Mouse (Mus musculus): Measurements from ENCODE around the gene Rgma. TPM values are rescaled to one million over a fixed set of nuclear protein-coding genes. Genes with fewer than 3 reads are reported as not detected.

Gene Rgma
- polyA plus RNA-seq, 1 experiment from 2014 or later = 38.6 TPM

DNA sequence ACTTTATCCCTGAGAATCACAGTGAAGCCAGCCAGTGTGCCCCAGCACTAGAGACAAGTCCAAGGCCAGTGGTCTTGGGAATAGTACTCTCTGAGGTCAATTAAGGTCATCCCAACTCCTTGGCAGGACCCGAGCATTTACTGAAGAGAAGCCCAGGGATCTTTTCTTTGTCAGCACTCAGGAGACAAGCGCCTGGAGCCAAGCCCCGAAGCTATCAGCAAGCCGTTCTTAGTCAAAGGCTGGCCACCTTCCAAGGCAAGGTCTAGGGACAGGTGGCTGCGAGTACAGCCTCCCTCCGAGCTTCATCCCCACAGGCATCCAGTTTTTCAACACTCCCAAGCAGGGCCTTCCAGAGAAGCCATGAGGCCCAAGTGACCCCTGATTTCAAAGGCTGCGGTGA is 40.4 kb upstream of the Rgma start:
- H3K9me3 ChIP-seq (replicated peaks; ENCODE audit: control insufficient read depth, low read length, poor library complexity, severe bottlenecking) = no peaks in the 10 kb centered on the region
- peaks cover 5% of the 10 kb centered on the region; the same call in 1 of the 2 replicates for H3K4me1 ChIP-seq (ENCODE audit: control insufficient read depth, insufficient read depth, low read length)
- no peaks in the 10 kb centered on the region for H3K36me3 ChIP-seq (ENCODE audit: control insufficient read depth, insufficient read depth, low read length)
- no peak for ATAC-seq
- H3K4me2 ChIP-seq (ENCODE audit: low read length) = no peak overlapping the region
- no peak overlapping the region for H3K9ac ChIP-seq (ENCODE audit: low read depth, low read length)
- no peaks in the 10 kb centered on the region for H3K27me3 ChIP-seq (ENCODE audit: control insufficient read depth, insufficient read depth, low read depth, low read length)
- 56% methylated on average over 7 of the region's 7 CpGs for WGBS
- H3K4me3 ChIP-seq (ENCODE audit: low read depth, low read length) = no peak overlapping the region
- H3K27ac ChIP-seq (ENCODE audit: low read length) = peak overlapping the region; percentile 5; the same call in 1 of the 2 replicates

DNA sequence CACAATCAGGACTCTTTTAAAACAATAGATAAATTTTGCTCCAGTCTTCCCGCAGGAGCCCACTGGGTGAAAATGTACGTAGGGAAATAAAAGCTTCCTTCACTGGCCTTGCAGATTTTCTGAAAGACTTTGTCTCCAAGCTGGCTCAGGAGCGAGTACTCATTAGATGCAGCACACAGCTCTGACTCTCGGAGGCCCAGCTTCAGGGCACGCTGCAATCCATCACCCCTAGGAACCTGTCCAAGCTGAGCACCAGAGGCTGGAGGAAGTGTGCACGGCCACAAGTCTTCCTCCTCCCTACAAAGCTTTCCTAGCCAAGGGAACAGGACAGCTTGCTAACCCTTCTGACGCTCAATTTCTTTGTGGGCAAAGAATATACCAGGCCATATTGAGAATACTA is 38.9 kb upstream of the Rgma start:
- no peak overlapping the region for H3K4me3 ChIP-seq (ENCODE audit: low read depth, low read length)
- WGBS = 63% methylated on average over 7 of the region's 7 CpGs
- no peaks in the 10 kb centered on the region for H3K27me3 ChIP-seq (ENCODE audit: control insufficient read depth, insufficient read depth, low read depth, low read length)
- H3K9ac ChIP-seq (ENCODE audit: low read depth, low read length) = no peak overlapping the region
- no peaks in the 10 kb centered on the region for H3K9me3 ChIP-seq (replicated peaks; ENCODE audit: control insufficient read depth, low read length, poor library complexity, severe bottlenecking)
- H3K36me3 ChIP-seq (ENCODE audit: control insufficient read depth, insufficient read depth, low read length) = no peaks in the 10 kb centered on the region
- no peak for ATAC-seq
- no peak overlapping the region for H3K27ac ChIP-seq (ENCODE audit: low read length)
- peaks cover 5% of the 10 kb centered on the region; the same call in 1 of the 2 replicates for H3K4me1 ChIP-seq (ENCODE audit: control insufficient read depth, insufficient read depth, low read length)
- no peak overlapping the region for H3K4me2 ChIP-seq (ENCODE audit: low read length)

DNA sequence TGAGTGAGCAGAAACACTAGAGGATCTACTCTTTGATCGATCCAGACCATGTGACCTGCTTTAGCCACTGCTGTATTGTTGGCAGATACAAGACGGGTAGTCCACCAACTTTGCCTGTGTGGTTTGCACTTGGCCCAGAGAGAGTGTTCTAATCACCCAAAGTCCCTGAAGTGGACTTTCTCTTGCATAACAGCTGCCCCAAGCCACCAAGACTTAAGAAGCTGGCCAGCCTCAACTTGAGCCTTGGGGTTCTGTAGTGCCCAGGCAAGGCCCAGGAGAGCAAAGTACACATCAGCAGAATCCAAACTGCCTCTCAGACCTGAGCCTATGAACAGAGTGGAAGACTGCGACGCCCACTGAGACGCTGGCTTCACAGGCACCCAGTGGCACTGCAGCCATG is 37.0 kb upstream of the Rgma start:
- no peak overlapping the region for H3K27ac ChIP-seq (ENCODE audit: low read length)
- 94% methylated on average over 5 of the region's 5 CpGs for WGBS
- H3K9ac ChIP-seq (ENCODE audit: low read depth, low read length) = no peak overlapping the region
- H3K4me1 ChIP-seq (ENCODE audit: control insufficient read depth, insufficient read depth, low read length) = peaks cover 5% of the 10 kb centered on the region; the same call in 1 of the 2 replicates
- no peak overlapping the region for H3K4me3 ChIP-seq (ENCODE audit: low read depth, low read length)
- ATAC-seq = no peak
- no peaks in the 10 kb centered on the region for H3K9me3 ChIP-seq (replicated peaks; ENCODE audit: control insufficient read depth, low read length, poor library complexity, severe bottlenecking)
- no peak overlapping the region for H3K4me2 ChIP-seq (ENCODE audit: low read length)
- no peaks in the 10 kb centered on the region for H3K36me3 ChIP-seq (ENCODE audit: control insufficient read depth, insufficient read depth, low read length)
- no peaks in the 10 kb centered on the region for H3K27me3 ChIP-seq (ENCODE audit: control insufficient read depth, insufficient read depth, low read depth, low read length)

DNA sequence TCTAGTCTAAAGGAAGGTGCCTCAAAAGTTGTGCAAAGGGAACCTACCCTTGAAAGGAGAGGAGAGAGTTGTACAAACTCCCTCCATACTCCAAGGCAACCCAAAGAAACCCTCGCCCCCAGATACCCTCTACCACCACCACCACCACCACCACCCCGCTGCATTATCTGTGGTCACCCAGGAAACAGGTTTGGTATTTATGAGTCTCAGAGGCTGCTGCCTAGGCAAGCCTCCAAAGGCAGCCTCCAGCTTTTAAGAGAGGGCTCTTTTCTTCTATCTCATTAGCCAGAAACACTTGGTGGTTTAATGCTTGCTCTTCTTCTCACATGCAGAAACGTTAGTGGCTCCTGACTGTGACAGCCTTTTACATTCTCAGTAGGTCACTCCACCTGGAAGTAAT is 31.5 kb upstream of the Rgma start:
- Histone ChIP-seq H3K4me2 (ENCODE audit: low read length) (no peak overlapping the region), H3K36me3 (ENCODE audit: control insufficient read depth, insufficient read depth, low read length) (no peaks in the 10 kb centered on the region), H3K4me3 (ENCODE audit: low read depth, low read length) (no peak overlapping the region), H3K9me3 (replicated peaks; ENCODE audit: control insufficient read depth, low read length, poor library complexity, severe bottlenecking) (no peaks in the 10 kb centered on the region), H3K9ac (ENCODE audit: low read depth, low read length) (no peak overlapping the region), H3K4me1 (ENCODE audit: control insufficient read depth, insufficient read depth, low read length) (peaks cover 3% of the 10 kb centered on the region), H3K27me3 (ENCODE audit: control insufficient read depth, insufficient read depth, low read depth, low read length) (no peaks in the 10 kb centered on the region), H3K27ac (ENCODE audit: low read length) (no peak overlapping the region)
- 9% methylated on average over 3 of the region's 3 CpGs for WGBS
- no peak for ATAC-seq

DNA sequence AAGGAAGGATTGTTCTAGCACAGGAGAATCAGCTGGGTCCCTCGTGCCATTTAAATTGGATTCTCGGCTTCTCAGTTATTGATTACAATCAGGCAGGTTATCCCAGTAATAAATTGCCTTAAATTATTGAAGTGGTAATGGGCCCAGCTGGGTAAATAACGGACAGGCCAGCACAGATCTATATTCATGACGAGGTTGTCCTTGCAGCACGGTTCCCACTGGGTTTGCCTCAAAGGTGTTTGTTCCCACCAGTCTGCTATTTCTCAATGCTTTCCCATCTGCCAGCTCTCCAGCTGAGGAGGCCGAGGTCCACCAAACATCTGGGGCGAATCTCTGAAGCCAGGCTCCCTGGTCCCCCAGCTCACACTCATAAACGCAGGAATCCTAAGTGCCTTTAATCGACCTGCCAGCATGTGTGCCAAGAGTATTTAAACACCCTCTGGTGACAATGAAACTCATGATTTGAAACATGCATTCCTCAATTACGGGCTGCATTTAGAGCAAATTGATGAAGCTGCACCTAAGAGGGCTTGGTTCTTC is 26.7 kb upstream of the Rgma start:
- Histone ChIP-seq H3K4me2 (ENCODE audit: low read length) (no peak overlapping the region), H3K4me3 (ENCODE audit: low read depth, low read length) (no peak overlapping the region), H3K9me3 (replicated peaks; ENCODE audit: control insufficient read depth, low read length, poor library complexity, severe bottlenecking) (no peaks in the 10 kb centered on the region), H3K4me1 (ENCODE audit: control insufficient read depth, insufficient read depth, low read length) (peaks cover 5% of the 10 kb centered on the region), H3K9ac (ENCODE audit: low read depth, low read length) (no peak overlapping the region), H3K36me3 (ENCODE audit: control insufficient read depth, insufficient read depth, low read length) (no peaks in the 10 kb centered on the region), H3K27me3 (ENCODE audit: control insufficient read depth, insufficient read depth, low read depth, low read length) (no peaks in the 10 kb centered on the region), H3K27ac (ENCODE audit: low read length) (no peak overlapping the region)
- ATAC-seq = no peak
- WGBS = 35% methylated on average over 10 of the region's 10 CpGs

DNA sequence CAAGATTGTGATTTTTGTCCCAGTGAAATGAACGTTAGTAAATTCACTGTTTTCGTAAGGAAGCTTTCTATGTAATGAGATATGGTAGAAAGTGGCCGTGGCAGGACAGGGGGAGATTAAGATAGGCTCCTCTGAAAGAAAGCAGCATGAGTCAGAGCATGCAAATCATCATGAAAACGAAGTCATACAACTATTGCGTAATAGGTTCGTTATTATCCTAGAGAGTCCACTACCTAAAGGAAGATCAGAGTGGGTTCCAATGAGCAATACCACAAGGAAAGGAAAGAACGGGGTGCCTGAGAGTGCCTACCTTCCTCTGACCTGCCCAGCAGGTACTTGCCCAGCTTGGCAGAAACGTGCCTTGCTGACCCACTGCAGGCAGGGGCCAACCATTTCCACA is 26.2 kb upstream of the Rgma start:
- Histone ChIP-seq H3K36me3 (ENCODE audit: control insufficient read depth, insufficient read depth, low read length) (no peaks in the 10 kb centered on the region), H3K27ac (ENCODE audit: low read length) (no peak overlapping the region), H3K9me3 (replicated peaks; ENCODE audit: control insufficient read depth, low read length, poor library complexity, severe bottlenecking) (no peaks in the 10 kb centered on the region), H3K4me3 (ENCODE audit: low read depth, low read length) (no peak overlapping the region), H3K27me3 (ENCODE audit: control insufficient read depth, insufficient read depth, low read depth, low read length) (no peaks in the 10 kb centered on the region), H3K9ac (ENCODE audit: low read depth, low read length) (no peak overlapping the region), H3K4me1 (ENCODE audit: control insufficient read depth, insufficient read depth, low read length) (peaks cover 6% of the 10 kb centered on the region), H3K4me2 (ENCODE audit: low read length) (no peak overlapping the region)
- 84% methylated on average over 8 of the region's 8 CpGs for WGBS
- no peak for ATAC-seq

DNA sequence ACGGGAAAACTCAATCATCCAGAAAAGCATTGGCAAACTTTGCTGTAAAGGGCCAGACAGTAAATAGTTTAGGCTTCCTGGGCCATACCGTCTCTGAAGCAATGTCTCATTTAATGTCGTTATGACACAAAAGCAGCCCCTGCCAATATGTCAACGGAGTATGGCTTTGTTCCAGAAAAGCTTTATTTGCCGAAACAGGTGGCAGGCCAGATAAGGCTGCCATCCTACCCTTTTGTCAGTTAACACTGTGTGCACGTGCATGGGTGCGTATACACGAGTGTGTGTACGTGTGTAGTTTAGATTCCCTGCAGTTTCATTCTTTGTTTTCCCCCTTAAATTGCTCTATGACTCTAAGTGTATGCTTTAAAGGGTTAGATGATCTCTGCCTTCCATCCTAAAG is 20.1 kb upstream of the Rgma start:
- H3K27me3 ChIP-seq (ENCODE audit: control insufficient read depth, insufficient read depth, low read depth, low read length) = no peaks in the 10 kb centered on the region
- H3K9ac ChIP-seq (ENCODE audit: low read depth, low read length) = no peak overlapping the region
- WGBS = 47% methylated on average over 9 of the region's 9 CpGs
- H3K27ac ChIP-seq (ENCODE audit: low read length) = no peak overlapping the region
- H3K4me1 ChIP-seq (ENCODE audit: control insufficient read depth, insufficient read depth, low read length) = peaks cover 3% of the 10 kb centered on the region
- H3K4me3 ChIP-seq (ENCODE audit: low read depth, low read length) = no peak overlapping the region
- ATAC-seq = no peak
- no peak overlapping the region for H3K4me2 ChIP-seq (ENCODE audit: low read length)
- H3K9me3 ChIP-seq (replicated peaks; ENCODE audit: control insufficient read depth, low read length, poor library complexity, severe bottlenecking) = no peaks in the 10 kb centered on the region
- no peaks in the 10 kb centered on the region for H3K36me3 ChIP-seq (ENCODE audit: control insufficient read depth, insufficient read depth, low read length)

DNA sequence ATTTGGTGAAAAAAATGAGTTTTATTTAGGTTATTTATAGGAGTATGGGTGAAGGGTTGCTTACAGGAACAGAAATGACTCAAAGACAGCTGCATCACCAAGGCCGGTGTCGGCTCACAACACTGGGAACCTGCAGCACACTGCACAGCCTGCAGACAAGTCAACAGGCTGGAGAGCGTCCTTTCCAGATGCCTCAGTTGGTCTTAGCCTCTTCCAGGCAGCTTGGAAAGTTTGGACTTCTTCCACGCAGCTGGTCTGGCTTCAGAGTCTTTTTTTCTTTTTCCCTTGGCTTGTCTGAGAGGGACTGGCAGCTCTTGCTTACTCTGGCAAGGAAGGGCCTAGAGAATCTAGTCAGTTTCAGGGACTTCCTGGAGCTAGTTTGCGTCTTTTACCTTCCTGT is 18.4 kb upstream of the Rgma start:
- 83% methylated on average over 5 of the region's 5 CpGs for WGBS
- H3K9ac ChIP-seq (ENCODE audit: low read depth, low read length) = no peak overlapping the region
- no peak overlapping the region for H3K4me3 ChIP-seq (ENCODE audit: low read depth, low read length)
- no peaks in the 10 kb centered on the region for H3K27me3 ChIP-seq (ENCODE audit: control insufficient read depth, insufficient read depth, low read depth, low read length)
- H3K27ac ChIP-seq (ENCODE audit: low read length) = no peak overlapping the region
- H3K36me3 ChIP-seq (ENCODE audit: control insufficient read depth, insufficient read depth, low read length) = no peaks in the 10 kb centered on the region
- H3K4me1 ChIP-seq (ENCODE audit: control insufficient read depth, insufficient read depth, low read length) = peaks cover 3% of the 10 kb centered on the region
- no peaks in the 10 kb centered on the region for H3K9me3 ChIP-seq (replicated peaks; ENCODE audit: control insufficient read depth, low read length, poor library complexity, severe bottlenecking)
- H3K4me2 ChIP-seq (ENCODE audit: low read length) = no peak overlapping the region
- ATAC-seq = no peak

DNA sequence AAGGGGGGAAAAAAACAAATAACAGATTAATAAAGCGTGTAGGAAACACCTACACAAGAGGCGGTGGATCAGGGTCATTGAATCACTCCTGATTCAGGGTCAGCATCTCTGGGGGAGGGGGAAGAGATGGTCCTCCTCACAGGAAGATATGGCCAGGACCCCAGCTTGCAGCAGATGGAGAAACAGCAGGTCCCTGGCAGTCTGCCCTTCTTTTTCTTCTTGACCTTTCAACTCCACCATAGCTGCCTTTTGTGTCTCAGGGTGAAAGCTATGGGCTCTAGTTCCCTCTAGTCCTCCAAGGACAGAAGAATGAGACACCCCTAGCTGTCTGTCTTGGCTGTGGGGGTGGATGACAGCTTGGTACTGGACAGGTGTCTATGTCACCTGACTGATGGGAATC is 17.7 kb upstream of the Rgma start:
- no peak for ATAC-seq
- H3K4me2 ChIP-seq (ENCODE audit: low read length) = no peak overlapping the region
- no peak overlapping the region for H3K9ac ChIP-seq (ENCODE audit: low read depth, low read length)
- H3K4me1 ChIP-seq (ENCODE audit: control insufficient read depth, insufficient read depth, low read length) = peaks cover 3% of the 10 kb centered on the region
- WGBS = 75% methylated on average over 2 of the region's 2 CpGs
- H3K27ac ChIP-seq (ENCODE audit: low read length) = no peak overlapping the region
- H3K9me3 ChIP-seq (replicated peaks; ENCODE audit: control insufficient read depth, low read length, poor library complexity, severe bottlenecking) = no peaks in the 10 kb centered on the region
- no peaks in the 10 kb centered on the region for H3K27me3 ChIP-seq (ENCODE audit: control insufficient read depth, insufficient read depth, low read depth, low read length)
- H3K36me3 ChIP-seq (ENCODE audit: control insufficient read depth, insufficient read depth, low read length) = no peaks in the 10 kb centered on the region
- H3K4me3 ChIP-seq (ENCODE audit: low read depth, low read length) = no peak overlapping the region
